Mouse (Mus musculus) myocyte (in vitro differentiated cells): Measurements from ENCODE around the gene Ifnl3. TPM values are rescaled to one million over a fixed set of nuclear protein-coding genes. Genes with fewer than 3 reads are reported as not detected.

ENCODE experiments used
- H3K27me3 ChIP-seq: one replicate; pipeline ENCODE4 v1.6.1; 2011; ENCODE audit not compliant: control insufficient read depth, insufficient read depth, insufficient read length
- H3K36me3 ChIP-seq: one replicate; pipeline ENCODE4 v1.6.1; 2011; ENCODE audit not compliant: control insufficient read depth, insufficient read depth
- H3K4me2 ChIP-seq: one replicate; pipeline ENCODE4 v1.6.1; 2011; ENCODE audit warnings: low read depth, control low read depth
- H3K4me3 ChIP-seq: one replicate; pipeline ENCODE4 v1.5.1; 2011; ENCODE audit warnings: mild to moderate bottlenecking, control low read depth, moderate library complexity
- H3K79me2 ChIP-seq: one replicate; pipeline ENCODE4 v1.6.1; 2011; ENCODE audit not compliant: control insufficient read depth, insufficient read depth
- H3ac ChIP-seq: one replicate; pipeline ENCODE4 v1.6.1; 2011; ENCODE audit not compliant: control insufficient read depth, insufficient read length
- CEBPB ChIP-seq: IDR thresholded peaks from 2 replicates; pipeline ENCODE4 v1.6.1; 2011; ENCODE audit warnings: mild to moderate bottlenecking, moderate library complexity; ENCODE audit not compliant: poor library complexity, insufficient read depth, severe bottlenecking
- E2F4 ChIP-seq: IDR thresholded peaks from one replicate; pipeline ENCODE4 v1.6.1; 2011; ENCODE audit warnings: mild to moderate bottlenecking, control low read depth, moderate library complexity; ENCODE audit not compliant: insufficient read depth
- MAX ChIP-seq: IDR thresholded peaks from one replicate; pipeline ENCODE4 v1.6.1; 2011; ENCODE audit warnings: low read depth, mild to moderate bottlenecking, control low read depth
- MYOD1 ChIP-seq, 3 experiments: IDR thresholded peaks; one replicate each; pipeline ENCODE4 v1.6.1; 2011; ENCODE audit warnings: control low read depth in 2 of 3, low read depth in 2 of 3, mild to moderate bottlenecking in 2 of 3, moderate library complexity in 1 of 3; ENCODE audit not compliant: insufficient read length in 2 of 3, control insufficient read depth in 1 of 3
- MYOG ChIP-seq, 3 experiments: IDR thresholded peaks; one replicate each; pipeline ENCODE4 v1.6.1; 2011; ENCODE audit warnings: control low read depth in 2 of 3, low read depth in 2 of 3, mild to moderate bottlenecking in 2 of 3; ENCODE audit not compliant: insufficient read length in 2 of 3, control insufficient read depth in 1 of 3, insufficient read depth in 1 of 3
- POLR2A ChIP-seq: IDR thresholded peaks from one replicate; pipeline ENCODE4 v1.6.1; 2011; ENCODE audit warnings: low read depth, mild to moderate bottlenecking, control low read depth, moderate library complexity; ENCODE audit not compliant: insufficient read length
- POLR2AphosphoS2 ChIP-seq: IDR thresholded peaks from one replicate; pipeline ENCODE4 v1.6.1; 2011; ENCODE audit warnings: low read depth, control low read depth; ENCODE audit not compliant: insufficient read length
- REST ChIP-seq: IDR thresholded peaks from one replicate; pipeline ENCODE4 v1.6.1; 2011; ENCODE audit warnings: mild to moderate bottlenecking, control low read depth, moderate library complexity; ENCODE audit not compliant: insufficient read depth, insufficient read length
- SRF ChIP-seq: IDR thresholded peaks from one replicate; pipeline ENCODE4 v1.6.1; 2011; ENCODE audit warnings: low read depth; ENCODE audit not compliant: control insufficient read depth, insufficient read length
- TCF12 ChIP-seq: IDR thresholded peaks from one replicate; pipeline ENCODE4 v1.6.1; 2011; ENCODE audit warnings: mild to moderate bottlenecking, control low read depth; ENCODE audit not compliant: poor library complexity, insufficient read depth, severe bottlenecking
- TCF3 ChIP-seq: IDR thresholded peaks from one replicate; pipeline ENCODE4 v1.6.1; 2011; ENCODE audit warnings: low read depth, control low read depth; ENCODE audit not compliant: insufficient read length
- USF1 ChIP-seq: IDR thresholded peaks from one replicate; pipeline ENCODE4 v1.6.1; 2011; ENCODE audit warnings: low read depth, mild to moderate bottlenecking, control low read depth, moderate library complexity
- polyA plus RNA-seq: library from polyadenylated mRNA; unstranded; fragments of >200 nt; fragmentation: generic; extraction: Trizol; gene quantifications from one replicate; pipeline ENCODE4 v1.2.1, GENCODE M21; 2012; ENCODE audit warnings: missing spikeins

The Ifnl3 gene
- polyA plus RNA-seq, 1 experiment, result not detected

DNA sequence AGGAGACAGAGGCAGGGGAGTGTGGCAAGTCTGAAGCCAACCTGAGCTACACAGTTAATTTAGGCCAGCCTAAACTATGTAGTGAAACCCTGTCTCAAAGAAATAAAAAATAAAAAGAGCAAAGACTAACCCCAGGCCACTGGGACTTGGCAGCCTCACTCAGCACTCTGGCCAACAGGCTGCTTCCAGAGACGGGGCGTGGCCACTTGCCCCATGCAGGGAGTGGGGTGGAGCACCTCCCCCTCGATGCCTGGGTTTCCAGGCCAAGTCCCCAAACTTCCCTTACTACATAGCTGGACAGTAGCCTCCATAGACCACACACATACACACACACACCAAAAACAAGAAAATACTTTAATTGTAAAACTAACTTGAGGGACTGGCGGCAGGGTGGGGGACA is 35.9 kb downstream of the Ifnl3 start:
- Histone ChIP-seq H3K4me2 (no peak overlapping the region), H3K27me3 (no peaks in the 10 kb centered on the region), H3K4me3 (no peak overlapping the region), H3K36me3 (no peaks in the 10 kb centered on the region), H3K79me2 (no peaks in the 10 kb centered on the region), H3ac (no peak overlapping the region)
- TF ChIP-seq E2F4, result no peak
- no peak for TF ChIP-seq CEBPB
- peak in 1 of 3 experiments; percentile 63 for TF ChIP-seq MYOG (IDR thresholded peaks at IDR 0.05; ENCODE audit: control insufficient read depth in 1 of 3, insufficient read depth in 1 of 3, insufficient read length in 2 of 3, low read depth in 2 of 3)
- TF ChIP-seq USF1, result no peak
- TF ChIP-seq POLR2A, result no peak
- TF ChIP-seq TCF12, result no peak
- no peak for TF ChIP-seq SRF
- no peak for TF ChIP-seq REST
- no peak for TF ChIP-seq POLR2AphosphoS2
- TF ChIP-seq TCF3, result no peak
- TF ChIP-seq MYOD1 (IDR thresholded peaks at IDR 0.05; ENCODE audit: control insufficient read depth in 1 of 3, insufficient read length in 2 of 3, low read depth in 2 of 3), result peak in 1 of 3 experiments; percentile 13
- TF ChIP-seq MAX, result no peak

DNA sequence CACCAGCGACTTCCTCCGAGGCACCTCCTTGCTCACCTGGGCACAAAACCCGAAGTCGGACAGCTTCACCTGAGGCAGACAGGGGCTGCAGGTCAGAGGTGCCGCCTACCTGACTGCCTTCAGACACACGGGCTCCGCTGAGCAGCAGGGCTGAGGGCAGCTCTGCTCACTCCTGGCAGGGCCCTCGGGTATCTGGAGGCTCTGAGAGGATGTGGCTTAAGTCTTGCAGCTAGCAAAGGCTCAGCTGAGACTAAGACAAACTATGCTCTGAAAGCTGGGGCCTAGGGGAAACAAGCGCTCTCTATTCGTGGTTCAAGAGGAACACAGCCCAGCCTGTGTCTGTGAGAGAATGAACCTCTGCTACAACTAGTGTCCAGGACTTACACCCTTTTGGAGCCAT is 38.2 kb downstream of the Ifnl3 start:
- H3K27me3 ChIP-seq, result no peaks in the 10 kb centered on the region
- no peak overlapping the region for H3K4me2 ChIP-seq
- TF ChIP-seq MYOD1 (IDR thresholded peaks at IDR 0.05; ENCODE audit: control insufficient read depth in 1 of 3, insufficient read length in 2 of 3, low read depth in 2 of 3), result no peak
- TF ChIP-seq CEBPB, result no peak
- TF ChIP-seq REST, result no peak
- no peak for TF ChIP-seq MYOG (IDR thresholded peaks at IDR 0.05; ENCODE audit: control insufficient read depth in 1 of 3, insufficient read depth in 1 of 3, insufficient read length in 2 of 3, low read depth in 2 of 3)
- no peak for TF ChIP-seq SRF
- TF ChIP-seq E2F4, result no peak
- no peak for TF ChIP-seq TCF3
- TF ChIP-seq USF1, result no peak
- no peaks in the 10 kb centered on the region for H3K36me3 ChIP-seq
- H3K79me2 ChIP-seq, result no peaks in the 10 kb centered on the region
- no peak overlapping the region for H3ac ChIP-seq
- no peak overlapping the region for H3K4me3 ChIP-seq

DNA sequence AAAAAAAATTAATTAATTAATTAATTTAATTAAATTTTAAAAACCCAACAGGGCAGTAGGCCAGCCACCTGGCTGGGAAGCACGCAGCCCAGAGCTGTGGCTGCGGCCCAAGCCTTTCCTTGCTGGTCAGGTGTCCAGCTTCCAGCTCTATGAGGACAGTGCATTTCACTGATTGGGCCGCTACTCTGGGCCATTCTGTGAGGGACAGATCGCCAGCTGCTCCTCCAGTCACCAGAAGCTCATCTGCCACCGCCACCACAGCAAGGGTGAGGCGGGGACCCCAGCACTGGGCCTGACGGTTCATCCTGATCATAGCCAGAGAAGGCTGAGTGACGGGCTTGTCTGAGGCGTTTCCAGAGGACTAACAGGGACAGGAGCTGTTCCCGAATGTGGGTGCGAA is 39.3 kb downstream of the Ifnl3 start:
- no peak overlapping the region for H3K4me2 ChIP-seq
- no peaks in the 10 kb centered on the region for H3K79me2 ChIP-seq
- H3ac ChIP-seq, result no peak overlapping the region
- H3K36me3 ChIP-seq, result no peaks in the 10 kb centered on the region
- no peak overlapping the region for H3K4me3 ChIP-seq
- H3K27me3 ChIP-seq, result no peaks in the 10 kb centered on the region
- peak in 1 of 3 experiments; percentile 25 for TF ChIP-seq MYOD1 (IDR thresholded peaks at IDR 0.05; ENCODE audit: control insufficient read depth in 1 of 3, insufficient read length in 2 of 3, low read depth in 2 of 3)
- no peak for TF ChIP-seq POLR2A

DNA sequence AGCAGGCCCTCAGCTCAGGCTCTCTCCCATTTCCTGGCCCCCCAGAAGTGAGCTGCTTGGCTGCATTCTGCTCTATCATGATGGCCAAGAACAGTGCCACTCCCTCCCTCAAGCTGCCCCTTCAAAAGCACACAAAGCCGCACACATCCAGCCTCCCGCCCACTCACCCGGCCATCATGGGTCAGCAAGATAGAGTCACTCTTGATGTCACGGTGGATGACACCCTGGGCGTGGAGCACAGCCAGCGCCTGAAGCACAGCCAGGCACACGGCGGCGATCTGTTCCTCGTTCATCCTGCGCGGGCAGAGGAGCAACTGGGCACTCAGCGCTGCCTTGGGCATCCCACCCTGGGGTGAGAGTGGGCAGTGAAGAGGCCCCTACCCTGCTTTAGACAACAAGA is 39.7 kb downstream of the Ifnl3 start:
- H3K36me3 ChIP-seq, result no peaks in the 10 kb centered on the region
- H3ac ChIP-seq, result no peak overlapping the region
- H3K4me3 ChIP-seq, result no peak overlapping the region
- TF ChIP-seq MYOG (IDR thresholded peaks at IDR 0.05; ENCODE audit: control insufficient read depth in 1 of 3, insufficient read depth in 1 of 3, insufficient read length in 2 of 3, low read depth in 2 of 3), result no peak
- TF ChIP-seq SRF, result no peak
- no peak for TF ChIP-seq TCF12
- peak in 1 of 3 experiments; percentile 38 for TF ChIP-seq MYOD1 (IDR thresholded peaks at IDR 0.05; ENCODE audit: control insufficient read depth in 1 of 3, insufficient read length in 2 of 3, low read depth in 2 of 3)
- no peaks in the 10 kb centered on the region for H3K27me3 ChIP-seq
- H3K79me2 ChIP-seq, result no peaks in the 10 kb centered on the region
- no peak overlapping the region for H3K4me2 ChIP-seq

DNA sequence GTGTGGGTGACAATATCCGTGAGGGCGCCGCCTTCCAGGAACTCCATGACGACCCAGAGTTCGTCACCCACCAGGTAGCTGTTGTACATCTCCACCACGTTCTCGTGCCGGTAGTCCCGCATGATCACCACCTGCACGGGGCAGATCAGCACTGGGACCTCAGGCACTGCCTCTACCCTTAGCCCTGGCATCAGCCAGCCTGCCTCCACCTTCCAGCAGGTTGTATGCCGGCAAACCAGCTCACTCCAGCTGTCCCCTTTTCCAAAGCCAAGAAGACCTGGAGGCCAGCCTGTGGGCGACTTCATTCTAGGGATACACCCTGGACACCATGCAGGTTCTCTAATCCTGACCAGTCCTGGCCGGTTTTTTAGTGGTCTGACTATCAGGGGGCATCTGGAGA is 40.3 kb downstream of the Ifnl3 start:
- Histone ChIP-seq H3K27me3 (no peaks in the 10 kb centered on the region), H3K36me3 (no peaks in the 10 kb centered on the region), H3K4me3 (no peak overlapping the region), H3K79me2 (no peaks in the 10 kb centered on the region), H3K4me2 (no peak overlapping the region), H3ac (no peak overlapping the region)
- TF ChIP-seq POLR2A (no peak), MYOD1 (IDR thresholded peaks at IDR 0.05; ENCODE audit: control insufficient read depth in 1 of 3, insufficient read length in 2 of 3, low read depth in 2 of 3) (no peak), MYOG (IDR thresholded peaks at IDR 0.05; ENCODE audit: control insufficient read depth in 1 of 3, insufficient read depth in 1 of 3, insufficient read length in 2 of 3, low read depth in 2 of 3) (no peak), CEBPB (no peak), POLR2AphosphoS2 (no peak), MAX (no peak), TCF12 (no peak), SRF (no peak), E2F4 (no peak), USF1 (no peak), REST (no peak), TCF3 (no peak)
